Mouse (Mus musculus): ENCODE results near the gene Ahdc1.
A peak's percentile ranks its signal among the peaks of the same experiment; 100 is the strongest.

GRCm38 (mm10) chr4:133103525-133104193 lies 92.6 kb downstream of the Ahdc1 start:
- TF ChIP-seq TCF12 (IDR thresholded peaks at IDR 0.05; ENCODE audit: insufficient read depth, poor library complexity, severe bottlenecking) = no peak
- no peak for TF ChIP-seq POLR2A (IDR thresholded peaks at IDR 0.05; ENCODE audit: insufficient read length, low read depth)
- no peak for TF ChIP-seq USF1 (IDR thresholded peaks at IDR 0.05; ENCODE audit: low read depth)
- no peak for TF ChIP-seq POLR2AphosphoS2 (IDR thresholded peaks at IDR 0.05; ENCODE audit: insufficient read length, low read depth)
- peak; percentile 26 to 82 (median 61) for TF ChIP-seq MYOG (IDR thresholded peaks at IDR 0.05; ENCODE audit: control insufficient read depth in 1 of 3, insufficient read depth in 1 of 3, insufficient read length in 2 of 3, low read depth in 2 of 3)
- no peak for TF ChIP-seq MAX (IDR thresholded peaks at IDR 0.05; ENCODE audit: low read depth)
- TF ChIP-seq E2F4 (IDR thresholded peaks at IDR 0.05; ENCODE audit: insufficient read depth) = no peak

Data from myocyte (in vitro differentiated cells).